Mouse (Mus musculus) kidney, embryonic 14.5 days (tissue): ENCODE measurements around the gene Asic2. TPM values are rescaled to one million over a fixed set of nuclear protein-coding genes. Genes with fewer than 3 reads are reported as not detected.

ENCODE experiments used
- ATAC-seq: fragments of 200-750 bp; cut with Nextera tagmentation; 2 replicates; pipeline ENCODE4 v1.8.0; 2017; ENCODE audit warnings: moderate number of reproducible peaks, mild to moderate bottlenecking, moderate TSS enrichment, moderate library complexity; ENCODE audit not compliant: low FRiP score, low TSS enrichment
- H3K27ac ChIP-seq: fragments of 300-500 bp; sonication (generic); 2 replicates; pipeline ENCODE4 v1.5.1; 2014; ENCODE audit warnings: low read depth, mild to moderate bottlenecking, low read length, moderate library complexity, mixed read lengths
- H3K27me3 ChIP-seq: fragments of 300-500 bp; sonication (generic); 2 replicates; pipeline ENCODE4 v1.6.1; 2014; ENCODE audit warnings: mild to moderate bottlenecking, low read length; ENCODE audit not compliant: control insufficient read depth, insufficient read depth
- H3K36me3 ChIP-seq: fragments of 300-500 bp; sonication (generic); 2 replicates; pipeline ENCODE4 v1.6.1; 2014; ENCODE audit warnings: low read length, mixed read lengths; ENCODE audit not compliant: control insufficient read depth, insufficient read depth
- H3K4me1 ChIP-seq: fragments of 300-500 bp; sonication (generic); 2 replicates; pipeline ENCODE4 v1.6.1; 2014; ENCODE audit warnings: low read length, mixed read lengths; ENCODE audit not compliant: control insufficient read depth, insufficient read depth
- H3K4me2 ChIP-seq: fragments of 300-500 bp; sonication (generic); replicated peaks from 2 replicates; pipeline ENCODE4 v1.6.1; 2014; ENCODE audit warnings: low read depth, mild to moderate bottlenecking, low read length
- H3K4me3 ChIP-seq: fragments of 300-500 bp; sonication (generic); 2 replicates; pipeline ENCODE4 v1.5.1; 2014; ENCODE audit warnings: mild to moderate bottlenecking, low read length
- H3K9ac ChIP-seq: fragments of 300-500 bp; sonication (generic); 2 replicates; pipeline ENCODE4 v1.6.1; 2014; ENCODE audit warnings: low read depth, mild to moderate bottlenecking, low read length, moderate library complexity
- H3K9me3 ChIP-seq: fragments of 300-500 bp; sonication (generic); 2 replicates; pipeline ENCODE4 v1.6.1; 2016; ENCODE audit warnings: low read length; ENCODE audit not compliant: control insufficient read depth
- WGBS: fragments of 180-500 bp; shearing (Covaris S2); extraction: QIAGEN DNeasy Blood & Tissue Kit; methylation state at CpG from one replicate; pipeline ENCODE4 v1.1.7; 2014; 5-methylcytosine and 5-hydroxymethylcytosine counted together
- polyA plus RNA-seq: library from polyadenylated mRNA; unstranded; fragments of >200 nt; fragmentation: Nextera tagmentation; extraction: Ambion mirVana; gene quantifications from 2 replicates; pipeline ENCODE4 v1.2.1, GENCODE M21; 2014

Asic2 gene
- polyA plus RNA-seq, 1 experiment from 2014 or later = 3.4 TPM

- no peak overlapping the region for H3K9ac ChIP-seq
- no peaks in the 10 kb centered on the region for H3K36me3 ChIP-seq
- H3K27me3 ChIP-seq = no peaks in the 10 kb centered on the region
- H3K4me3 ChIP-seq = no peak overlapping the region
- no peaks in the 10 kb centered on the region for H3K9me3 ChIP-seq
- no peaks in the 10 kb centered on the region for H3K4me1 ChIP-seq
- no peak for ATAC-seq
- no peak overlapping the region for H3K4me2 ChIP-seq
- WGBS = 60% methylated on average over 2 of the region's 3 CpGs
- no peak overlapping the region for H3K27ac ChIP-seq
These were observed 487.1 kb downstream of the Asic2 start for GRCm38 (mm10) chr11:81481198-81481597.

DNA sequence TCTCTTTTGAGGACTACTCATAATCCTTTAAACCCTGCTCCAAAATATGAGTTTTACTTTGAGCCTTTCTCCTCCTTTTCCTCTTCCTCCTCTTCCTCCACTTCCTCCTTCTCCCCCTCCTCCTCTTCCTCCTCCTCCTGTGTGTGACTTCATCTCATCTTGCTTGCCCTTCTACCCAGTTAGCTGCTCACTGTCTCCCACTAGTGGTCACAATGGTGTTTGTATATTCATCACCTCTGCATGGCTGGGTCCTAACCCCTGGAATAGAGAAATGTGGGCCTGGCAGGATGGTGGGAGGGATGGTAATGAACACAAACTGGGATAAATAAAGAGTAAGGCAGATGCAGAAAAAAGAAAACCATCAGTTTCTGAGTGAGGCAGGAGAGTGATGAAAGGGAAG lies 492.0 kb downstream of the Asic2 start:
- Histone ChIP-seq H3K4me3 (no peak overlapping the region), H3K4me2 (no peak overlapping the region), H3K27ac (no peak overlapping the region), H3K9ac (no peak overlapping the region), H3K9me3 (no peaks in the 10 kb centered on the region), H3K4me1 (no peaks in the 10 kb centered on the region), H3K36me3 (no peaks in the 10 kb centered on the region), H3K27me3 (no peaks in the 10 kb centered on the region)
- ATAC-seq = no peak

DNA sequence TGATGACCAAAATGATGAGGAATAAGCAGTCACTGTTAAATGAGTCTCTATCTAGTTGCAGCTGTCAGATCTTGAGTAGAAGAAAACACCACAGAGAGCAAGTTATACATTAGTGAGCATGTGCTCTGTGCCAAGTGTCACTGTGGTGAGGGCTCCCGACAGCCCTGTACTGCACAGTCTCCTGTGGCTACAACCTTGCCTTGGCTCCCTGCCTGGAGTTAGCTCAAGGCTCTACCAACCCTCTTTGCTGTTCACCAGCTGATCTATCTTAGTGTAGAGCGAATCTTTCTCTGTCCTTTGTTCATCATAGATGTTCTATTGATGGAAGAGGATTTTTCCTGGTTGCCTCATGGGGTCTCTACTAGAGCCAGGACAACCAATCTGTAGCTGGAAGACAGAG lies 494.1 kb downstream of the Asic2 start:
- Histone ChIP-seq H3K9ac (no peak overlapping the region), H3K36me3 (no peaks in the 10 kb centered on the region), H3K9me3 (no peaks in the 10 kb centered on the region), H3K4me3 (no peak overlapping the region), H3K4me1 (no peaks in the 10 kb centered on the region), H3K27ac (no peak overlapping the region), H3K27me3 (no peaks in the 10 kb centered on the region), H3K4me2 (no peak overlapping the region)
- 84% methylated on average over 2 of the region's 2 CpGs for WGBS
- ATAC-seq = no peak

DNA sequence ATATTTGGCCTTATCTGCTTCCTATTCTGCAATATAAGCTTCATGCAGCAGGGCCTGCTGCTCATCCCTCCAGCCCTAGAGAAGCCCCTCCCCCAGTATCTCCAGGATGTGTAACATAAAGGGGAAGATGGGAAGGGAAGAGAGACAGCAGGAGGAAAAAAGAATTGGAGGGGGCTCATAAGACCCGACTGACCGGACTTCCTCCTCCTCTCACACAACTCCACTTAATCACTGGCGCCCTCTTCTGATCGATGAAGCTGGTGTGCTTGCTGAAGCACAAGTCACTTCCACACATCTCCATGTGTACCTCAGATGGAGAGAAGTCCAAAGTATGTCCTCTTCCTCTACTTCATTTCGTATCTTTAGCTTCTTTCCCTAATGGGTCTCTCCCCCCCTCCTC lies 506.1 kb downstream of the Asic2 start:
- H3K27ac ChIP-seq = no peak overlapping the region
- WGBS = 11% methylated on average over 5 of the region's 5 CpGs

GRCm38 (mm10) chr11:81461748-81462147 lies 506.5 kb downstream of the Asic2 start:
- Histone ChIP-seq H3K4me1 (no peaks in the 10 kb centered on the region), H3K9ac (no peak overlapping the region), H3K27ac (no peak overlapping the region), H3K4me3 (no peak overlapping the region), H3K9me3 (0 out of 2 replicates have a peak, but pooled peaks cover 2% of the 10 kb centered on the region), H3K27me3 (no peaks in the 10 kb centered on the region), H3K4me2 (no peak overlapping the region), H3K36me3 (no peaks in the 10 kb centered on the region)
- ATAC-seq = no peak
- WGBS = 31% methylated on average over 4 of the region's 4 CpGs

More for the DNA sequence above, 506.1 kb downstream of the Asic2 start:
- H3K36me3 ChIP-seq = no peaks in the 10 kb centered on the region
- H3K9ac ChIP-seq = no peak overlapping the region
- H3K4me1 ChIP-seq = no peaks in the 10 kb centered on the region
- H3K4me2 ChIP-seq = no peak overlapping the region
- no peaks in the 10 kb centered on the region for H3K27me3 ChIP-seq
- H3K9me3 ChIP-seq = 0 out of 2 replicates have a peak, but pooled peaks cover 2% of the 10 kb centered on the region
- no peak for ATAC-seq
- no peak overlapping the region for H3K4me3 ChIP-seq

DNA sequence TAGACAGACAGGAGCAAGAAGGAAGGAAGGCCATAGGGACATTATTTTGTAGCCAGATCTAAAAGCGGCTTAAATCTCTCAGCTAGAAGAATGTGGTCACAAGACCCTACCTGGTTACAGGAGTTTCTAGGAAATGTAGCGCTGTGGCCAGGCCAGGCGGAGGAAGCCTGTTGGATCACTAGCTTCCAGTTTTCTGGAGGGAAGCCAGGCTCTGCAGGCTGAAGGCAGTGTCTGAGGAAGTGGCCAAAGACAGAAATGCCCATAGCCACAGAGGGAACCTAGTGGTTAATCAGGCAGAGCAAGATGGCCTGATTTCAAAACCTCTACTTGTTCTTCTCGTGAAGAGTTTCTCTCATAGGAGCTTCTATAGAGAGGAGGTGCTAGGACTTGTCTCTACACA lies 513.3 kb downstream of the Asic2 start:
- no peak overlapping the region for H3K9ac ChIP-seq
- no peak overlapping the region for H3K4me3 ChIP-seq
- no peak overlapping the region for H3K4me2 ChIP-seq
- no peaks in the 10 kb centered on the region for H3K36me3 ChIP-seq
- 83% methylated on average over 4 of the region's 4 CpGs for WGBS
- no peak overlapping the region for H3K27ac ChIP-seq
- ATAC-seq = no peak
- peaks cover 5% of the 10 kb centered on the region for H3K4me1 ChIP-seq
- H3K27me3 ChIP-seq = no peaks in the 10 kb centered on the region
- H3K9me3 ChIP-seq = no peaks in the 10 kb centered on the region

- 16% methylated on average over 1 of the region's 1 CpGs for WGBS
- Histone ChIP-seq H3K27ac (no peak overlapping the region), H3K36me3 (no peaks in the 10 kb centered on the region), H3K4me3 (no peak overlapping the region), H3K27me3 (no peaks in the 10 kb centered on the region), H3K9me3 (no peaks in the 10 kb centered on the region), H3K4me1 (peaks cover 9% of the 10 kb centered on the region), H3K9ac (no peak overlapping the region), H3K4me2 (no peak overlapping the region)
- peak; percentile 87 for ATAC-seq
These were observed 514.1 kb downstream of the Asic2 start for GRCm38 (mm10) chr11:81454111-81454510.

DNA sequence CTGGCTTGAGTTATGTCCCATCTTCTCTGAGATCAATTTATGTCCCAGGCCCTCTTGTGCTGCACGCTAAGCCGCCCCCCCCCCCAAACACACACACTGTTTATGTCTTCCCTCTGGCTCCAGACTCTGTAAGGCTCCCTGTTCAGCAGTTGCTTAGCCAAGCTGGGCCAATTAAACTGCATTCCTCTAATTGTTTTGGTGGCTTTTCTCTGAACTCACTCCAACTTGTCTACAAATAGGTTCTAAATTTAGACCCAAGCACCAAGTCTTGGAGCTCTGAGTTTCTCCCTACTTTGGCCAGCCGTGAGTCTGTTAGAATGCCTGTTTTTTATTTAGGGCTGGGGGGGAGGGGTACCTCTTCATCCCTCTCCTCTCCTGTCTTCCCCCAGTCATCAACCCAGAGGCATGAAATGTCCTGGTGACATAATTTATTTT lies 519.0 kb downstream of the Asic2 start:
- 4% methylated on average over 2 of the region's 3 CpGs for WGBS
- ATAC-seq = peak; percentile 75
- H3K36me3 ChIP-seq = no peaks in the 10 kb centered on the region
- H3K9ac ChIP-seq = no peak overlapping the region
- no peak overlapping the region for H3K4me2 ChIP-seq
- peak overlapping the region; percentile 33 for H3K27ac ChIP-seq
- no peaks in the 10 kb centered on the region for H3K27me3 ChIP-seq
- H3K4me1 ChIP-seq = peaks cover 10% of the 10 kb centered on the region
- H3K4me3 ChIP-seq = no peak overlapping the region
- no peaks in the 10 kb centered on the region for H3K9me3 ChIP-seq

DNA sequence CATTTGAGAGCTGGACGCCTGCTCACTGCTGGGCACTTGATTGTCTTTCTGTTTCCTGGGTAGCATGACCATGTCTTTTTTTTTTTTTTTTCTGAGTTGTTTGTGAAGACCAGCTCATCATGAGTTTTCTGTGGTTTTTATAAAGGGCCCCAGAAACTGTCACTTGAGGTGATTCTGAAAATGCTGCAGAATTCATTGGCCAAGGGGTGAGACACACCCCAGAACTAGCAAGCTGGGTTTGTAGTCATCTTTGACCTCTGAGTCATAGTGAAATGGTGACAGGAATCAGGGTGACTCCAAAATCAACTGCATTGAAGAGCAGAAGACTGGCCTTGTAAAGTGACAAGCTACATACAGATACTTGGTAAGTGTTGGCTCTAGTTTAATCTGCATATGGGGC lies 521.9 kb downstream of the Asic2 start:
- H3K4me3 ChIP-seq = no peak overlapping the region
- WGBS = 89% methylated on average over 1 of the region's 1 CpGs

DNA sequence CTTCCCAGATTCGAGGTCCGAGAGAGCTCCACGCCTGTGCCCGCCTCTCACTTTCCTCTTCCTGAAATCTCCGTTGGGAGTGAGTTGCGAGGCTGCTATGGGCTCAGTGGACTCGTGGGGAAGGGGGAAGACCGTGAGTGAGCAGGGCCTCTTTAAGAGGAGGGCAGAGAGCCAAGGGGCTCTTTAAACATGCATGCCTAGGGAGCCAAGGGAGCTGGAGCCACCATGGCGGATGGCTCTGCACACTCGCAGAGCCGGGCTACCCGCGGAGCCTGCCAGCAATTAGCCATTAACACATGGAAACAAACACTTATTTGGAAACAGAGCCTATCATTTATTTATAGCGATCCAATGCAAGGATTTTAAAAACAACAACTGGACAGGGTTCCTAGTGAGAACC lies 541.4 kb downstream of the Asic2 start:
- H3K4me3 ChIP-seq = no peak overlapping the region
- no peak overlapping the region for H3K4me2 ChIP-seq
- no peak for ATAC-seq
- no peak overlapping the region for H3K27ac ChIP-seq
- no peaks in the 10 kb centered on the region for H3K27me3 ChIP-seq
- no peaks in the 10 kb centered on the region for H3K36me3 ChIP-seq
- H3K9me3 ChIP-seq = no peaks in the 10 kb centered on the region
- H3K9ac ChIP-seq = no peak overlapping the region
- no peaks in the 10 kb centered on the region for H3K4me1 ChIP-seq
- 69% methylated on average over 14 of the region's 14 CpGs for WGBS

More for the DNA sequence above, 521.9 kb downstream of the Asic2 start:
- H3K4me2 ChIP-seq = no peak overlapping the region
- H3K36me3 ChIP-seq = no peaks in the 10 kb centered on the region
- peaks cover 5% of the 10 kb centered on the region for H3K4me1 ChIP-seq
- no peak overlapping the region for H3K9ac ChIP-seq
- H3K27me3 ChIP-seq = no peaks in the 10 kb centered on the region
- H3K27ac ChIP-seq = no peak overlapping the region
- no peaks in the 10 kb centered on the region for H3K9me3 ChIP-seq
- no peak for ATAC-seq
